Mouse (Mus musculus) hindbrain, embryonic 14.5 days (tissue): ENCODE measurements around the gene Tmem88. TPM values are rescaled to one million over a fixed set of nuclear protein-coding genes. Genes with fewer than 3 reads are reported as not detected.

Source experiments
- ATAC-seq: fragments of 200-750 bp; cut with Nextera tagmentation; 2 replicates; pipeline ENCODE4 v1.8.0; 2017; ENCODE audit warnings: moderate number of reproducible peaks, mild to moderate bottlenecking, moderate TSS enrichment, moderate library complexity; ENCODE audit not compliant: low FRiP score
- DNase-seq: peaks from one replicate; pipeline ENCODE4 v3.0.0-alpha.2; 2015; ENCODE audit warnings: low spot score
- H3K27ac ChIP-seq: fragments of 300-500 bp; sonication (generic); 2 replicates; pipeline ENCODE4 v1.5.1; 2014; ENCODE audit warnings: mild to moderate bottlenecking, moderate library complexity
- H3K27me3 ChIP-seq: fragments of 300-500 bp; sonication (generic); 2 replicates; pipeline ENCODE4 v1.6.1; 2014; ENCODE audit warnings: mild to moderate bottlenecking, low read length, mixed read lengths; ENCODE audit not compliant: control insufficient read depth, insufficient read depth
- H3K36me3 ChIP-seq: fragments of 300-500 bp; sonication (generic); replicated peaks from 2 replicates; pipeline ENCODE4 v1.6.1; 2014; ENCODE audit not compliant: control insufficient read depth, insufficient read depth
- H3K4me1 ChIP-seq: fragments of 300-500 bp; sonication (generic); replicated peaks from 2 replicates; pipeline ENCODE4 v1.6.1; 2014; ENCODE audit warnings: antibody characterized with exemption, low read length, mixed read lengths; ENCODE audit not compliant: control insufficient read depth, insufficient read depth
- H3K4me2 ChIP-seq: fragments of 300-500 bp; sonication (generic); replicated peaks from 2 replicates; pipeline ENCODE4 v1.6.1; 2014; ENCODE audit warnings: mild to moderate bottlenecking, moderate library complexity
- H3K4me3 ChIP-seq: fragments of 300-500 bp; sonication (generic); replicated peaks from 2 replicates; pipeline ENCODE4 v1.5.1; 2014; ENCODE audit warnings: mild to moderate bottlenecking, low read length
- H3K9ac ChIP-seq: fragments of 300-500 bp; sonication (generic); 2 replicates; pipeline ENCODE4 v1.6.1; 2014
- H3K9me3 ChIP-seq: fragments of 300-500 bp; sonication (generic); 2 replicates; pipeline ENCODE4 v1.6.1; 2016; ENCODE audit warnings: low read length; ENCODE audit not compliant: control insufficient read depth
- WGBS: fragments of 180-500 bp; shearing (Covaris S2); extraction: QIAGEN DNeasy Blood & Tissue Kit; methylation state at CpG from one replicate; pipeline ENCODE4 v1.1.7; 2014; 5-methylcytosine and 5-hydroxymethylcytosine counted together
- polyA plus RNA-seq: library from polyadenylated mRNA; unstranded; fragments of >200 nt; fragmentation: Nextera tagmentation; extraction: Ambion mirVana; gene quantifications from 2 replicates; pipeline ENCODE4 v1.2.1, GENCODE M21; 2014

The Tmem88 gene
- polyA plus RNA-seq, 1 experiment from 2014 or later = 7.7 TPM

DNA sequence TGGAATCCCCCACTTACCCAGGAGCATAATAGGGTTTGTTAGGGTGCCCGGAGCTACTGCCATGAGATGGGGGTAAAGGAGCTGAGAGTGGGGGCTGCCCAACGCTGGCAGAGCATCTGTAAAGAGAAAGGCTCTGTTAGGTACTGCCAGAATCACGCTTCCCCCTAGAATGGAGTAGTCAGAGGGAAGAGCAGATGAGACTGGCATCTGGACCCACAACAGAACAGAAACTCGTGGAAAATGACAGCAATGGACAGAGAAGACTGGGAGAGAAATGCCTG lies 9.6 kb upstream of the Tmem88 start:
- Histone ChIP-seq H3K4me1 (peaks cover 27% of the 10 kb centered on the region), H3K9ac (no peak overlapping the region), H3K4me2 (no peak overlapping the region), H3K9me3 (no peaks in the 10 kb centered on the region), H3K36me3 (peaks cover 71% of the 10 kb centered on the region), H3K27ac (no peak overlapping the region), H3K27me3 (no peaks in the 10 kb centered on the region), H3K4me3 (no peak overlapping the region)
- DNase-seq = no peak
- no peak for ATAC-seq
- 84% methylated on average over 4 of the region's 4 CpGs for WGBS

DNA sequence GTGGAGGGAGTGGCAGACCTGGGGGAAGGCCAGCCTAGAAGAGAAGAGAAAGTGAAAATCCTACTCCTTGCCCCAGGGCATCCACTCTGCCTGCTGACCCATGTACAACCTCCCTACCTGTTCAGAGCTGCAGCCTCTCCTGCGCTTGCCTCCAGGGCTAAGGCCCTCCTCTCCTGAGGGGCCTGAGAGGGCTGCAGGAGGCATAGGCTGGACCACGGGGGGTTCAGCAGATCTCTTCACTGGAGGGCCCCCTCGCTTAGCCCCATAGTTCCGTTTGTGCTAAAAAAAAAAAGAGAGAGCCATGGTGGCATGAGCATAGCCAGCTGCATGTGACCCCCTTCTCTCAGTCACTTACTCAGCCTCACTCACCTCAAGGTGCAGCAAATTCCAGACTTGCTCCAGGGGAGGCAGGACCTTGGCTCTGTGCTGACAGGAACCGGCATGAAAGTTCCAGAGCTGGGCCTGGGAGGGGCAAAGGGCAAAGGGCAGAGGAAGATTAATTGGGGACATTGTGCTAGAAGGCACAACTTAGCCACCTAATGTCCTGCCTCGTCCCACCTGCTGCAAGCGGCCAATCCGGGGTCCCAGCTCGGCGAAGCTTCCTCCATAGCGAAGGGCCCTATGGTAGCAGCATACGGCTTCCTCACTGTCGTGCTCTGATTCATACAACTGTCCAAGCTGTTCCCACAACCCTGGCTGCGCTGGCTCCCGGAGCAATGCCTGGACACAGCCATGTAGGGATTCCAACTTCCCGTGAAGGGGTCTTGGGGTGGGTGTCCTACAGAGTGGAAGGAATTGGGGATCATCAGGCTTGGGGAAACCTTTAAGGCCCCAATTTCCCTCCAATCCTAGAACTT lies 9.1 kb upstream of the Tmem88 start:
- Histone ChIP-seq H3K9me3 (no peaks in the 10 kb centered on the region), H3K27ac (no peak overlapping the region), H3K4me3 (no peak overlapping the region), H3K27me3 (no peaks in the 10 kb centered on the region), H3K4me1 (peaks cover 22% of the 10 kb centered on the region), H3K9ac (no peak overlapping the region), H3K4me2 (no peak overlapping the region), H3K36me3 (peaks cover 71% of the 10 kb centered on the region)
- ATAC-seq (no peak), DNase-seq (no peak)
- 91% methylated on average over 16 of the region's 16 CpGs for WGBS

DNA sequence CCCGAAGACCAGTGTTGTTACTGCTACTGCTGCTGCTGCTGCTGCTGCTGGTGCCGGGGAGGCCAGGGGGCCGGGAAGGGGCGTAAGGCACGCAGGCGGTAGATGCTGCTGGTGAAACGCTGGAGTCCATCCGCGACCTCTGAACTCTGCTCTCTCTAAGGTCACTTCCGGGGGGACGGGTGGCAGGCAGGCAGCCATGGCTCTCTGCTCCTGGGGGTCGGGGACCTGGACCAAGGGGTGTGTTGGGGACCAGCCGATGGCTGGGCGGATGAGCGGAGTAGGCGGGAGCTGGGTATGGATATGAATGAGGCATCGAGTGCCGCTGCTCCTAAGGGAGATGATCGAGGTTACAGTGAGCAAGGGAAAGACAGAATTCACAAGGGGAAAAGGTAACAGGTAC lies 8.2 kb upstream of the Tmem88 start:
- no peaks in the 10 kb centered on the region for H3K9me3 ChIP-seq
- no peaks in the 10 kb centered on the region for H3K27me3 ChIP-seq
- DNase-seq = no peak
- H3K4me1 ChIP-seq = peaks cover 16% of the 10 kb centered on the region
- no peak overlapping the region for H3K27ac ChIP-seq
- no peak for ATAC-seq
- peaks cover 71% of the 10 kb centered on the region for H3K36me3 ChIP-seq
- H3K9ac ChIP-seq = no peak overlapping the region
- H3K4me2 ChIP-seq = no peak overlapping the region
- no peak overlapping the region for H3K4me3 ChIP-seq
- WGBS = 88% methylated on average over 19 of the region's 19 CpGs

DNA sequence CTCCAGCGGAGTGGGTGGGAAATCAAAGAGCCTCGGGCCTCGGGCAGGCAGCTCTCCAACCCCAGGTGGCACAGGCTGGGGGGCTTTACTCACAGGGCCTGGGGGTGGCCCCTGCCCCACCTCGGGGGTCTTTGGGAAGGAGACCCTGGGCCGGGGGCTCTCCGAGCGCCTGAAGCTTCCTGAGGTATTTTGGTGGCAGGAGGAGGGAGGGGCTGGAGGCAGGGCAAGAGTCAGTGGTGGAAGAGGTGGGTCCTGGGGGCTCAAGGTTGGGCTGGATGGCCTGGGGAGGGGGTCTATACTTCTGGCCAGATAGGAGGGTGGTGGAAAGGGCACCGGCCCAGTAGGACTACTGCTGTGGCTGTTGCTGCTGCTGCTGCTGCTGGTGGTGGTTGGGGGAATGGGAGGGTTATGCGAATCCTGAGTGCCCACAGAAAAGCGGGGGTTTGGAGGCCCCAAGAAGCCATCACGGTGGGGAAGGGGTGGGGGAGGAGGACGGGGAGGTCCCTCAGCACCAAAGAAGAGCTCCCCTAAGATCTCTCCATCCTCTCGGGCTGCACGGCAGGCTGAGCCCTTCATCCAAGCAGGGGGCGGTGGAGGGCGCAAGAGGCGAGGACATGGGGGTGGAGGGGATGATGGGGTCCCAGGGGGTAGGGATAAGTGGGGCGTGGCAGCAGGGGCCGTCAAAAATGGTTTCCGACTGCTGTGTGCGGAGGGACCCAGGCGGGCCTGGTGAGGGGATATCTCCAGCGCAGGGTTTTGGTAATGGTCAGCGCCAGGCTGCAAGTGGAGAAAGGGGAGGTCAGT lies 7.6 kb upstream of the Tmem88 start:
- H3K9ac ChIP-seq = no peak overlapping the region
- no peak overlapping the region for H3K4me3 ChIP-seq
- no peak overlapping the region for H3K4me2 ChIP-seq
- DNase-seq (no peak), ATAC-seq (no peak)
- no peaks in the 10 kb centered on the region for H3K27me3 ChIP-seq
- H3K36me3 ChIP-seq = peaks cover 78% of the 10 kb centered on the region
- H3K27ac ChIP-seq = no peak overlapping the region
- peaks cover 16% of the 10 kb centered on the region for H3K4me1 ChIP-seq
- WGBS = 88% methylated on average over 24 of the region's 24 CpGs
- H3K9me3 ChIP-seq = no peaks in the 10 kb centered on the region

DNA sequence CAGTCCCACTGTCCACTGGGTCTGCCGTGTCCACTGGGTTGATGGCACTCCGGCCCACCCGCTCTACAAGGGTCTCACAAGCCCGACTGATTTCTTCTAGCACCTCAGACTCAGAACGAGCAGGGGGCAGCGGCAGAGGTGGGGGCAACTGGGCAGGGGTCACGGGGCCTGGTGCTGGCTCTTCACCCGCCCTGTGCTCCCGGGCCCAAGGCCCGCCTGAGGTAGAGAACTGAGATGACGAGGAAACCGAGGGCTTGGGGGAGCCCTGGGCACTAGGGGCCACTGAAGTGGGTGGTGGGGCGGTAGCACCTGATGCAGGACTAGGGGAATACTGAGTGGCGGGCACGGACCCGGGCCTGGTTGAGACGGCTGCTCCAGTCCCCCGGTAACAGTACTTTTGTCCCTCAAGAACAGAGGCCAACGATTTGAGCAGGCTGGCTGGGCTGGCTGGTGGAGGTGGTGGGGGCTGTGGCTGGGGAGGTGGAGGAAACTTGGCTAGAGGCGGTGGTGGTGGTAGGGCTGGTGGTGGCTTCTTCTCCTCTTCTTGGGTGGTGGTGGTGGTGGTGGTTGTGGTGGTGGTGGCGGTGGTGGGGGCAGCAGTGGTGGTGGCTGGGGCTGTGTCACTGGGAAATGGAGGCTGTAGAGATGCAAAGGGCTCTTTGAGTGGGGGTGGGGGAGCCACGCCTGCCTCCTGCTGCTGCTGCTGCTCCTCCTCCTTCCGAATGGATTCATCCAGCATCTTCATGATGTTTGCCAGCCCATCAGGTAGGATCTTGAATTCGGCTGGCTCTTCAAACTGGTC lies 6.8 kb upstream of the Tmem88 start:
- 88% methylated on average over 22 of the region's 24 CpGs for WGBS
- DNase-seq = no peak
- Histone ChIP-seq H3K9me3 (no peaks in the 10 kb centered on the region), H3K4me1 (peaks cover 16% of the 10 kb centered on the region), H3K9ac (no peak overlapping the region), H3K27ac (no peak overlapping the region), H3K27me3 (0 out of 2 replicates have a peak, but pooled peaks cover 4% of the 10 kb centered on the region), H3K4me2 (no peak overlapping the region), H3K4me3 (no peak overlapping the region), H3K36me3 (peaks cover 86% of the 10 kb centered on the region)
- ATAC-seq = no peak

DNA sequence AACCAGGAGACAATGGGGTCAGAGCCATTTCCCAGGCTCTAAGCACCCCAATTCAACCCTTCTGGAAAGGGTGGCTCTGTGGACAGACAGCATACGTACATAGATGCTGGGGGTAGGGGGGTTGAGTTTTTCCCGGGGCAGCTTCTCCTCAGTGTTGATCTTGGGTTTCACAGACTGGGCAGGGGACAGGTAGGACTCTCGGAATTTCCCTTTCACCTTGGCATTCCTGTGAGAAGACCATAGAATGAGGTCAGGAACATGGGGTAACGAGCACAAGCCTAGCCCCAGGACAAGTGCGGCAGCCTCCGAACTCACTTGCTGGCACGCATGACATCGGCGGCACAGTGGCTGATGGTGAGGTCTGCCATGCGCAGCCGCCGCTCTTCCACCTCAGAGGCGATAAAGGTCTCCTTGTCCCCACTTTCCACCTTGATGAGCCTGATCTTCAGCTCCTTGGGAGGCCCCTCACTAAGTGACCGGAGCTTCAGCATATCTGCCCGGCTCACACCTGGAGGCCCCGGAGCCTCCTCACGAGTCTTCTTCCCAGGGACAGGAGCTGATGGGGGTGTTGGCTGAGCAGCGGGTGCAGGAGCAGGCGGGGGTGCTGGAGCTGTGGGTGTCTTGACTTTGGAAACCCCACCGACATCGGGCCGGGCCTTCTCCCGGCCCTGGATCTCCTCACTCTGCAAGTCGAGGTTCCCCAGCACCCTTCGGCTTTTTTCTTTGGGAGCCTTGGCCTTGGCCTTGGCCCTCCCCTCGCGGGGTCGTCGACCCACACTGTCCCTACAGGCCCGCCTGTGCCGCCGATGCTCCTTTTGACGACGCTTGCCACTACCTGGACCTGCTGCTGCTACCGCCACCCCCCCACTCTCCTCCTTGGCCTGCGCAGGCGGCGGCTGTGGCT lies 5.9 kb upstream of the Tmem88 start:
- Histone ChIP-seq H3K9me3 (no peaks in the 10 kb centered on the region), H3K4me2 (no peak overlapping the region), H3K27me3 (0 out of 2 replicates have a peak, but pooled peaks cover 5% of the 10 kb centered on the region), H3K9ac (no peak overlapping the region), H3K36me3 (peaks cover 94% of the 10 kb centered on the region), H3K4me3 (no peak overlapping the region), H3K4me1 (peaks cover 11% of the 10 kb centered on the region), H3K27ac (no peak overlapping the region)
- DNase-seq (no peak), ATAC-seq (no peak)
- WGBS = 92% methylated on average over 38 of the region's 38 CpGs

DNA sequence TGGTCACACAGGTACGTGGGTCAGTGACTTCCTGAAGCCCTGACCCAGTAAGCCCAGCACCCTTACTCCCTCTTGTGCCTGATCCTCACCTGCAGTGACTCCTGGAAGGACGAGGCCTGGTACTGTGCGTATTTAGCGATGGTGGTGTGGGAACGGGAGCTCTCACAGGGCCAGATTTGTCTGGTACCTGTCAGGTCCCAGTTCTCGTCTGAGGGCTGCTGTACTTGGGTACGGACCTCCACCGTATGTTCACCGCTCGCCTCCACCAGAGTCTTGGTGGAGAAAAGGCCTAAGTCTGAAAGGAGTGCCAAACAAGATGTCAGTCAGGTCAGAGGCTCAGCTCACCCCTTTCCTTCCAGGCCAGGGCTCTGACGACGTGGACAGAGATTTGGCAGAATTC lies 4.0 kb upstream of the Tmem88 start:
- 89% methylated on average over 12 of the region's 12 CpGs for WGBS
- no peaks in the 10 kb centered on the region for H3K9me3 ChIP-seq
- no peak overlapping the region for H3K4me3 ChIP-seq
- no peak overlapping the region for H3K4me2 ChIP-seq
- DNase-seq (no peak), ATAC-seq (no peak)
- H3K36me3 ChIP-seq = peaks cover 99% of the 10 kb centered on the region
- H3K4me1 ChIP-seq = peaks cover under 1% of the 10 kb centered on the region; the same call in 1 of the 2 replicates
- H3K27ac ChIP-seq = no peak overlapping the region
- no peak overlapping the region for H3K9ac ChIP-seq
- H3K27me3 ChIP-seq = 0 out of 2 replicates have a peak, but pooled peaks cover 7% of the 10 kb centered on the region

DNA sequence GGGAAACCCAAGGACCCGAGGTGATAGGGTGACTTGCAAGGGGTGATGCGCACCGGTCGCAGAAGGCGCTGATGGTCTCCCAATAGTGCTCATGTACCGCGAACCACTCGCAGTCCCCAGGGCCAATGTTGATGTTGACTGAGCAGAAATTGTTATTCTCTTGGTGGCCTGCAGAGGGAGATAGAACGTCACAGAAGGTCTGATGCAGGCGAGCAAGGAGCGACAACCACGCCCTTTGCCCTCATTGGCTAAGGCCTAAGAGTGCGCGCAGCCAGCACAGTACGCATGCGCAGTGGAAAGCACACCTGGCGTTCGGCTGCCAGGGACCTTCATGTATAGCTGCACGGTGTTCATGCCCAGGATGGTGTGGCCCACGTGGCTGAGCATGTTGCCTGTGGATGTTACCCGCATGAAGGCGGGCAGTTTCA lies 3.2 kb upstream of the Tmem88 start:
- DNase-seq = peak; percentile 90
- Histone ChIP-seq H3K4me1 (peaks cover 8% of the 10 kb centered on the region), H3K9ac (no peak overlapping the region), H3K4me3 (no peak overlapping the region), H3K27ac (no peak overlapping the region), H3K36me3 (peaks cover 94% of the 10 kb centered on the region), H3K27me3 (0 out of 2 replicates have a peak, but pooled peaks cover 7% of the 10 kb centered on the region), H3K4me2 (no peak overlapping the region), H3K9me3 (no peaks in the 10 kb centered on the region)
- 18% methylated on average over 22 of the region's 22 CpGs for WGBS
- ATAC-seq = peak; percentile 76
